Mouse (Mus musculus) liver, embryonic 11.5 days (tissue): Measurements from ENCODE around the gene 3110082I17Rik. TPM values are rescaled to one million over a fixed set of nuclear protein-coding genes. Genes with fewer than 3 reads are reported as not detected.

Source experiments
- ATAC-seq: fragments of 200-750 bp; cut with Nextera tagmentation; replicated peaks from 2 replicates; pipeline ENCODE4 v1.8.0; 2017; ENCODE audit warnings: moderate number of reproducible peaks, mild to moderate bottlenecking, moderate TSS enrichment, moderate library complexity; ENCODE audit not compliant: low FRiP score
- DNase-seq: peaks from one replicate; pipeline ENCODE4 v3.0.0-alpha.2; 2017; ENCODE audit warnings: low spot score
- H3K27ac ChIP-seq: fragments of 300-500 bp; sonication (generic); 2 replicates; pipeline ENCODE4 v1.5.1; 2014; ENCODE audit warnings: mild to moderate bottlenecking, low read depth, low read length, control low read depth
- H3K27me3 ChIP-seq: fragments of 300-500 bp; sonication (generic); replicated peaks from 2 replicates; pipeline ENCODE4 v1.6.1; 2014; ENCODE audit warnings: low read length, mixed read lengths; ENCODE audit not compliant: control insufficient read depth, insufficient read depth
- H3K36me3 ChIP-seq: fragments of 300-500 bp; sonication (generic); 2 replicates; pipeline ENCODE4 v1.6.1; 2014; ENCODE audit warnings: mild to moderate bottlenecking, low read length, moderate library complexity, mixed read lengths; ENCODE audit not compliant: control insufficient read depth, insufficient read depth
- H3K4me1 ChIP-seq: fragments of 300-500 bp; sonication (generic); replicated peaks from 2 replicates; pipeline ENCODE4 v1.6.1; 2014; ENCODE audit warnings: low read length, mixed read lengths; ENCODE audit not compliant: control insufficient read depth, insufficient read depth
- H3K4me2 ChIP-seq: fragments of 300-500 bp; sonication (generic); 2 replicates; pipeline ENCODE4 v1.6.1; 2014; ENCODE audit warnings: mild to moderate bottlenecking, control low read depth, moderate library complexity
- H3K4me3 ChIP-seq: fragments of 300-500 bp; sonication (generic); 2 replicates; pipeline ENCODE4 v1.5.1; 2014; ENCODE audit warnings: low read depth, low read length, control low read depth
- H3K9ac ChIP-seq: fragments of 300-500 bp; sonication (generic); 2 replicates; pipeline ENCODE4 v1.6.1; 2014; ENCODE audit warnings: low read depth, low read length, control low read depth
- H3K9me3 ChIP-seq: fragments of 300-500 bp; sonication (generic); 2 replicates; pipeline ENCODE4 v1.6.1; 2016; ENCODE audit warnings: low read length, inconsistent platforms, mixed read lengths; ENCODE audit not compliant: control insufficient read depth
- WGBS: fragments of 180-500 bp; shearing (Covaris S2); extraction: QIAGEN DNeasy Blood & Tissue Kit; methylation state at CpG from one replicate; pipeline ENCODE4 v1.1.7; 2014; 5-methylcytosine and 5-hydroxymethylcytosine counted together
- polyA plus RNA-seq: library from polyadenylated mRNA; unstranded; fragments of >200 nt; fragmentation: Nextera tagmentation; extraction: Ambion mirVana; gene quantifications from 2 replicates; pipeline ENCODE4 v1.2.1, GENCODE M21; 2014

Gene 3110082I17Rik
- polyA plus RNA-seq, 1 experiment from 2014 or later, result 49.4 TPM

GRCm38 (mm10) chr5:139445258-139445657 lies 15.1 kb downstream of the 3110082I17Rik start:
- H3K27me3 ChIP-seq, result no peaks in the 10 kb centered on the region
- no peaks in the 10 kb centered on the region for H3K9me3 ChIP-seq
- H3K9ac ChIP-seq, result no peak overlapping the region
- no peaks in the 10 kb centered on the region for H3K36me3 ChIP-seq
- H3K4me2 ChIP-seq, result no peak overlapping the region
- 86% methylated on average over 8 of the region's 8 CpGs for WGBS
- no peak overlapping the region for H3K27ac ChIP-seq
- H3K4me1 ChIP-seq, result peaks cover 14% of the 10 kb centered on the region
- no peak for DNase-seq
- no peak for ATAC-seq
- H3K4me3 ChIP-seq, result no peak overlapping the region

DNA sequence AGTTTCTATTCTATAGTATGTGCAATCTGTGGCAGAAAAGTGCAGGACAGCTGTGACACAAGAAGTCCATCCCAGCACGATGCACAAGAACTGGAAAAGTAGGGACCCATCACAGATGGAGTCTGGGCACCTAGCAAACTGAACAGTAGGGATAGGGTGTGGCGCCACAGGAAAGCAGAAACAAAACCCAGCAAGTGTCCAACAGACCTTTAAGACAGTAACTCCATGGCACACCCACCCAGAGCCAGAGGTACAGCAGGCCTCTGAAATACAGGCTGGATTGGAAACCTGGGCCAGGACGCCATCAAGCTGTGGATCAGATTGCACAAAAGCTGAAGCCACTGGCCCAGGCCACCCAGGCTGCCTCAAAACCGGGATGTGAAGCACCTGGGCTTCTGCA lies 17.4 kb downstream of the 3110082I17Rik start:
- Histone ChIP-seq H3K36me3 (no peaks in the 10 kb centered on the region), H3K27me3 (no peaks in the 10 kb centered on the region), H3K4me2 (no peak overlapping the region), H3K27ac (no peak overlapping the region), H3K9me3 (no peaks in the 10 kb centered on the region), H3K9ac (no peak overlapping the region), H3K4me1 (peaks cover 3% of the 10 kb centered on the region; the same call in 1 of the 2 replicates), H3K4me3 (no peak overlapping the region)
- DNase-seq, result no peak
- WGBS, result 79% methylated on average over 4 of the region's 4 CpGs
- ATAC-seq, result no peak

- Histone ChIP-seq H3K4me3 (no peak overlapping the region), H3K9ac (no peak overlapping the region), H3K9me3 (no peaks in the 10 kb centered on the region), H3K4me1 (0 out of 2 replicates have a peak, but pooled peaks cover 3% of the 10 kb centered on the region), H3K36me3 (no peaks in the 10 kb centered on the region), H3K27ac (no peak overlapping the region), H3K27me3 (no peaks in the 10 kb centered on the region), H3K4me2 (no peak overlapping the region)
- ATAC-seq (no peak), DNase-seq (no peak)
- 91% methylated on average over 12 of the region's 12 CpGs for WGBS
These were observed 17.9 kb downstream of the 3110082I17Rik start for GRCm38 (mm10) chr5:139442428-139442827.

DNA sequence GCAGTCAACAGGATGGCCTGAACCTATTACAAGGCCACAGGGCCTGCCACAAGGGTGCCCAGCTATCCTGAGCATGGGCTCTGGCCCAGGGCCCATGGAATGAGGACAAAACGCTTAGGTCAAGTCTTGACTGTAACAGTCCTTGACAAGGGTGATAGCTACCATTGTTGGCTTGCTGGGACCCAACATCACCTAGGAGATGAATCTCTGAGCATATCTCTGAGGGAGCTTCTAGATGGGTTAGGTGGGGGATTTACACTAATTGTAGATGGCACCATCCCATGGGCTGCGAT lies 18.7 kb downstream of the 3110082I17Rik start:
- Histone ChIP-seq H3K9me3 (no peaks in the 10 kb centered on the region), H3K27me3 (no peaks in the 10 kb centered on the region), H3K27ac (no peak overlapping the region), H3K4me1 (0 out of 2 replicates have a peak, but pooled peaks cover 3% of the 10 kb centered on the region), H3K4me3 (no peak overlapping the region), H3K9ac (no peak overlapping the region), H3K4me2 (no peak overlapping the region), H3K36me3 (no peaks in the 10 kb centered on the region)
- DNase-seq, result no peak
- 89% methylated on average over 2 of the region's 2 CpGs for WGBS
- no peak for ATAC-seq

DNA sequence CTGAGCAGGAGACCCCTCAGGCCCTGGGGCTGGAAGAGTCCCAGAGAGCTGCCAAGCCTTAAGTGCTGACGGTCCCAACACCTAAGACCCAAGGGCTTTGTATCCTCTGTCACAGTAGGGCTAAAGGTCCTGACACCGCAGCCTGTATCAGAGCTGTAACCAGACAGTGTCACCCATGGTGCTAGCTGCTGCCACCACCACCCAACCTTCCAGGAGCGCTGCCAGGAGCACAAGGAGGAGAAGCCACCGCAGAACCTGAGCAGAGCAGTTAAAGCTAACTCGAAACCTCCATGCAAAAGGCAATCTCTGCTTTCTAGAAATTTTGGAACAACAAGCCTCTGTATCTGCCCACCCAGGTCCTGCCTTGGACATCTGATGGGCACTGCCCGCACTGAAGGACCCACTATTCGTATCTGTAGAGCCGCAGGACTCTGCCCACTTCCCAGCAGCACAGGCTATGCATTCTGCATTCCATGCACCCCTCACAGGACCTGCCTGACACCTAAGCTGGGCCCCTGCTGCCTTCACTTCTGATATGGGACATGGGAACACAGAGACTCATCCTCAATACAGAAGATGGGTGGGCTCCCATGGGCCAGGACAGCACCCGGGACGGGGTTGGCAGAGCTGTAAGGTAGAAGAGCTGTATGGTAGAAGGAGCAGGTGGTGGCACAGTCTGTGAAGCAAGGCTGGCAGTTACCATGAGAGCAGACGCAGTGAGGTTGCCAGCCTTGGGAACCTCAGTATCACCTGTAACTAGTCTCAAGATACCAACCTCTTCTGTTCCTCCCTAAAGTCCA lies 19.2 kb downstream of the 3110082I17Rik start:
- no peak for DNase-seq
- Histone ChIP-seq H3K27ac (no peak overlapping the region), H3K36me3 (no peaks in the 10 kb centered on the region), H3K4me1 (0 out of 2 replicates have a peak, but pooled peaks cover under 1% of the 10 kb centered on the region), H3K9me3 (no peaks in the 10 kb centered on the region), H3K4me3 (no peak overlapping the region), H3K27me3 (no peaks in the 10 kb centered on the region), H3K4me2 (no peak overlapping the region), H3K9ac (no peak overlapping the region)
- ATAC-seq, result no peak
- WGBS, result 94% methylated on average over 11 of the region's 11 CpGs

DNA sequence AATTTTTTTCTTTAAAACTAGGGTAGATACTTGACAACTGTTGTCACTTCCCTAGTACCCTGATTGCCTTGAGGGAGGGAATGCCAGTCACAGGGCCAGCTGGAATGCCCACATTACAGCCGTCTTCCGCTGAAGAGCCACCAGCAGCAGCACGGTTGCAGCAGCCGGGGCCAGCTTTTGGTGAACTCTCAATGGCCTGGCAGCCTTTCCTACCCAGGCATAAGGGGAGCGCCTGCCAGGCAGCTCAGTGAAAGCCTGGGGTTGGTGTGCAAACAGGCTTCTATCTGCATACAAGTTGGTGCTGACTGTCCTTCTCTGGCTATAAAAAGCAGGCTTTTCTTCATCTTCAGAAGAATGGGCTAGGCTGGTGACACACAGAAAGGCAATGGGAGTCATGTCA lies 19.9 kb downstream of the 3110082I17Rik start:
- H3K4me1 ChIP-seq, result no peaks in the 10 kb centered on the region
- no peak overlapping the region for H3K4me2 ChIP-seq
- no peak overlapping the region for H3K27ac ChIP-seq
- H3K36me3 ChIP-seq, result no peaks in the 10 kb centered on the region
- no peaks in the 10 kb centered on the region for H3K27me3 ChIP-seq
- no peak overlapping the region for H3K4me3 ChIP-seq
- 83% methylated on average over 5 of the region's 5 CpGs for WGBS
- H3K9me3 ChIP-seq, result no peaks in the 10 kb centered on the region
- no peak for DNase-seq
- no peak for ATAC-seq
- H3K9ac ChIP-seq, result no peak overlapping the region

- no peak overlapping the region for H3K4me3 ChIP-seq
- no peak overlapping the region for H3K9ac ChIP-seq
- H3K27ac ChIP-seq, result no peak overlapping the region
- DNase-seq, result no peak
- H3K4me1 ChIP-seq, result peaks cover 5% of the 10 kb centered on the region
- WGBS, result 91% methylated on average over 12 of the region's 12 CpGs
- no peak for ATAC-seq
- H3K36me3 ChIP-seq, result no peaks in the 10 kb centered on the region
- no peak overlapping the region for H3K4me2 ChIP-seq
- H3K9me3 ChIP-seq, result no peaks in the 10 kb centered on the region
- no peaks in the 10 kb centered on the region for H3K27me3 ChIP-seq
These were observed 21.9 kb downstream of the 3110082I17Rik start for GRCm38 (mm10) chr5:139438440-139438839.

DNA sequence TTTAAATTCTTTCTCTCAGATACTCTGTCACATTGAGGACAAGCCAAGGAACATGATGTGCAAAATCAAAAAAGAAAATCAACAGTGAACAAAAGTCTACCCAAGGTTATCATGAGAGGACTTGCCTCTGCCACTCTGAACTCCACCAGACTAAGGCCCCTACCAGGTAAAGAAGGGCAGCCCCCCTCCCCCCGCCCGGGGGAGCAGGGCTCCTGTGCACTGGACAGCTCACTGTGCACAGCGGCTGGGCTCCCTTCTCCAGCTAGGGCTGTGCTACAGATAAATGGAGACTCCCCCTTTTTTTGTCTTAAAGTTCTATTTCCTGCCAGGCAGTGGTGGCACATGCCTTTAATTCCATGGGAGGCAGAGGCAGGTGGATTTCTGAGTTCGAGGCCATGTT lies 22.6 kb downstream of the 3110082I17Rik start:
- WGBS, result 84% methylated on average over 4 of the region's 4 CpGs
- ATAC-seq, result no peak

DNA sequence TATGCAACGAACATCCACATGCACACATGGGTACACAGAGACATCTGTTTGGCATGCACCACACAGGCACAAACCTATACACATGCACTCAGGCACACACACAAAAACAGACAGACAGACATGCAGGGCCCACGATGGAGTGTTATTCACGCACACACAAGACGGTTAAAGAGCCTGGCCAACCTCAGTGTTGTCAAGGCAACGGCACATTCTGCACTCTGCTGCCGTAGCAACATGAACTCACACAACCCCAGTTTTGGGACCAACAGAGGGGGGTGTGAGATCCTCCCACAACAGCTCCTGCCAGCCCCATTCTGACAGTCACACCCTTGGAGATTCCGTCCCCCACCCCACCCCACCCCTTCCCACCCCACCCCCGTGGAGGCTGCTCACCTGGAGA lies 25.4 kb downstream of the 3110082I17Rik start:
- H3K4me3 ChIP-seq, result no peak overlapping the region
- DNase-seq (no peak), ATAC-seq (no peak)
- no peaks in the 10 kb centered on the region for H3K9me3 ChIP-seq
- WGBS, result 72% methylated on average over 8 of the region's 8 CpGs
- H3K4me2 ChIP-seq, result no peak overlapping the region
- peaks cover 5% of the 10 kb centered on the region for H3K4me1 ChIP-seq
- no peaks in the 10 kb centered on the region for H3K36me3 ChIP-seq
- no peak overlapping the region for H3K9ac ChIP-seq
- no peak overlapping the region for H3K27ac ChIP-seq
- no peaks in the 10 kb centered on the region for H3K27me3 ChIP-seq

More for the DNA sequence above, 22.6 kb downstream of the 3110082I17Rik start:
- Histone ChIP-seq H3K27me3 (no peaks in the 10 kb centered on the region), H3K36me3 (no peaks in the 10 kb centered on the region), H3K4me1 (peaks cover 5% of the 10 kb centered on the region), H3K4me3 (no peak overlapping the region), H3K27ac (no peak overlapping the region), H3K9me3 (no peaks in the 10 kb centered on the region), H3K9ac (no peak overlapping the region), H3K4me2 (no peak overlapping the region)
- no peak for DNase-seq
